Mouse (Mus musculus) lung, postnatal 0 days (tissue): Measurements from ENCODE around the gene AU040320.

Source experiments
- CTCF ChIP-seq: IDR thresholded peaks from 2 replicates; pipeline ENCODE4 v1.5.1; 2016; ENCODE audit warnings: antibody characterized with exemption, mild to moderate bottlenecking
- EP300 ChIP-seq: IDR thresholded peaks from 2 replicates; pipeline ENCODE4 v1.6.1; 2016; ENCODE audit warnings: antibody characterized with exemption, mild to moderate bottlenecking, control low read depth

DNA sequence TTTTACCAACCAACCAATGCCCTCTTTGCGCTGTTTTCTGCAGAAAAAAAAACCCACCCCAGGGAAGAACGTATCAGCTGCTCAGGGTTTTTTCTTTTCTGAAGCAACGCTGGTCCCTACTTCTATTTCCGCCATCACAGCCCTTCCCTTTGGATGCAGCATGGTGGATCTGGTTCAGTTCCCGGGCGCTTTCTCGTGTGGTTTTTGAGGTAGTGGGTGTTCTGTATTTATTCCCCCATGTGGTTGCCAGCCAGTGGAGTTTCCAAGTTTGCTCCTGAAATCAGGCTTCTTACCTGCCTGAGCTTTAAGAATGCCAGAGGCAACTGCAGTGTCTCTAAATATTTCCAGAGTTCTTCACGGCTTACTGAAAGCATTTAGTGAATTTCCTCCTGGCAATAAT lies 29.2 kb downstream of the AU040320 start:
- TF ChIP-seq EP300 (no peak), CTCF (no peak)
